Mouse (Mus musculus) kidney, adult 10 weeks (tissue): ENCODE data around the gene Hcrtr2. TPM values are rescaled to one million over a fixed set of nuclear protein-coding genes. Genes with fewer than 3 reads are reported as not detected.

Source experiments
- polyA plus RNA-seq: library from polyadenylated mRNA; stranded (reverse); fragments of 350-450 nt; fragmentation: Illumina TruSeq; extraction: RNeasy Lipid Tissue Mini Kit (QIAGEN cat#74804); gene quantifications from one replicate; pipeline ENCODE4 v1.2.3, GENCODE M21; 2014; ENCODE audit warnings: low read depth, low replicate concordance

Hcrtr2 gene
- polyA plus RNA-seq = not detected

DNA sequence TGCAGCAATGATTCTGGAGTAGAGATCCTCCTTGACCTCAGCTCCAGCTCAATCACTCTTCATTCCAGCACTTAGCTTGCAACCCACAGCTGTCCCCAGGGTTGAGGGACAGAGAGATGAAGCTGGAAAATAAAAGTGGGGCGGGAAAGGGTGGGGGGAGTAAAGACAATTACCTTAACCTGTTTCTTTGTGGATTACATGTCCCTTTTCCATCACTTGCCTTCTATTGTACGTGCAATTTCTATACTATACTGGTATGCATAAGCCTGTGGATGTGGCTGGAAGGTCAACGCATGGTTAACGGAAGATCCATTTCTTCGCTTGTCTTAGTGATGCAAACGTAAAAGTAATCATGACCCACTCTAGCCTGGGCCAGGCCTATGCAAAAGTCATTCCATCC is at the start of gene Hcrtr2:
TSS of gene Hcrtr2 (minus strand) at position 101 of the 400 bp plus-strand sequence.

DNA sequence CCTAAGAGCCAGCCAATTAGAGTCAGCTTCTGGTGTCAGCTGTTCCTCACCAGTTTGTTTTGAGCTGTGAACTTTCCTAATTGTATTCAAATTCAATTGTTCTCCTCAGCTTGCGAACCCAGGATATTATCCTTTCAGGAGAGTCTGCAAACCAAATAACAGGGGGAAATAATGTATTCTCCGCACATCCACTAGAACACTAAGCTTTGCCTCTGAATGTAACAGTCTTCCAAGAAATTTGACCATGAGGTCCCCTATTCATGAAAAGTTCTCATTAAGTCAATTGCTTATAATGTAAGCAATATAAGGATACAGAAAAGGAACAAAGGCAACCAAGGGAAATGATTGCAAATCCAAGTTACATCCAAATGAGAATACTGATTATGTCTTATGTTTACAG is 110.1 kb downstream of the Hcrtr2 start, which contains the start of gene Gfral:
TSS of gene Gfral (minus strand) at position 101 of the 400 bp plus-strand sequence.

Other genes with a start within 250 kb of the Hcrtr2 start
- not detected for gene Gfral, start 110.2 kb downstream of the Hcrtr2 start, polyA plus RNA-seq
- gene Fam83b, start 243.3 kb upstream of the Hcrtr2 start, polyA plus RNA-seq = 1.7 TPM